In the genomic region with DNA sequence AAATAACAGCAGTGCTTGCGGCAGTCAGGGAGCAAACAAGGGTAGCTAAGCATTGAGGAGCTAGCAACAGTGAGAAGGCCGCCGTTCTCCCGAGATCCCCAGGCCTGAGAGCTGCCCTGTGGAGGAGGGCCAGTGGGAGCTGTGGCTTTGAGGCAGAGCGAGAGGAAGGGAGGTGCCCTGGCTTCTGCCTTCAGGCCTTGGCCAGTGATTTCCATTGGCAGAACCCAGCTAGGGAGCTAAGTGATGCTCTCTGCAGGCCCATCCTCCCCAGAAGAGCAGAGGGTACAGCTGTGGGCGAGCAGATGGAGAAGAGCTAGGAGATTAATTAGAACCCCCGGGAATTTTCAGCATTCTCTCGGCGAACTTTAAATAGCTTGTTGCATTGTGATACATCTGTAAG, we compare ENCODE assay signal across 8 mouse cellular contexts. TPM values are rescaled to one million over a fixed set of nuclear protein-coding genes. Genes with fewer than 3 reads are reported as not detected.
DNase-seq lines count a peak whose midpoint lies in the region; ATAC-seq and TF ChIP-seq lines count a peak whose summit lies in the region.

No protein-coding gene starts in this region.

- H3K4me3 ChIP-seq in kidney, embryonic 14.5 days (ENCODE audit: low read length): no peak overlapping the region
- H3K4me3 ChIP-seq in midbrain, embryonic 16.5 days (ENCODE audit: low read depth, low read length): no peak overlapping the region
- no peak overlapping the region for H3K4me3 ChIP-seq in liver, postnatal 0 days (ENCODE audit: low read depth, low read length)

- no peak overlapping the region for H3K27ac ChIP-seq in kidney, embryonic 14.5 days (ENCODE audit: low read depth, low read length)
- no peak overlapping the region for H3K27ac ChIP-seq in midbrain, embryonic 16.5 days (ENCODE audit: low read length)
- no peak overlapping the region for H3K27ac ChIP-seq in liver, postnatal 0 days (ENCODE audit: low read depth)

- TF ChIP-seq EP300 in liver, postnatal 0 days (IDR thresholded peaks at IDR 0.05; ENCODE audit: low read depth): no peak

- H3K9ac ChIP-seq in kidney, embryonic 14.5 days (ENCODE audit: low read depth, low read length): no peak overlapping the region
- H3K9ac ChIP-seq in midbrain, embryonic 16.5 days (ENCODE audit: low read depth, low read length): no peak overlapping the region
- H3K9ac ChIP-seq in liver, postnatal 0 days (replicated peaks): no peak overlapping the region

- no peak for DNase-seq in kidney, adult 8-10 months
- peak; percentile 51 for DNase-seq in cerebellum, adult 9-10 months
- DNase-seq in gastrocnemius, postnatal 25 days: peak; percentile 74
- peak; percentile 58 for DNase-seq in kidney, postnatal 10 days
- DNase-seq in liver, postnatal 0 days: no peak
- DNase-seq in adrenal gland, adult 2 months: no peak

- TF ChIP-seq CTCF in liver, postnatal 0 days (IDR thresholded peaks at IDR 0.05; ENCODE audit: low read depth): no peak

- H3K9me3 ChIP-seq in kidney, embryonic 14.5 days (ENCODE audit: control insufficient read depth, low read length): no peaks in the 10 kb centered on the region
- H3K9me3 ChIP-seq in midbrain, embryonic 16.5 days (replicated peaks; ENCODE audit: control insufficient read depth, low read length, poor library complexity, severe bottlenecking): no peaks in the 10 kb centered on the region
- no peaks in the 10 kb centered on the region for H3K9me3 ChIP-seq in liver, postnatal 0 days (ENCODE audit: low read length)

- peaks cover 22% of the 10 kb centered on the region for H3K4me1 ChIP-seq in kidney, embryonic 14.5 days (ENCODE audit: control insufficient read depth, insufficient read depth, low read length)
- peaks cover 2% of the 10 kb centered on the region; the same call in 1 of the 2 replicates for H3K4me1 ChIP-seq in midbrain, embryonic 16.5 days (ENCODE audit: control insufficient read depth, insufficient read depth, low read length)
- H3K4me1 ChIP-seq in liver, postnatal 0 days (ENCODE audit: insufficient read depth): no peaks in the 10 kb centered on the region

- no peaks in the 10 kb centered on the region for H3K36me3 ChIP-seq in kidney, embryonic 14.5 days (ENCODE audit: control insufficient read depth, insufficient read depth, low read length)
- no peaks in the 10 kb centered on the region for H3K36me3 ChIP-seq in midbrain, embryonic 16.5 days (ENCODE audit: control insufficient read depth, insufficient read depth, low read length)
- H3K36me3 ChIP-seq in liver, postnatal 0 days (replicated peaks; ENCODE audit: insufficient read depth, low read length): no peaks in the 10 kb centered on the region

- WGBS in kidney, embryonic 14.5 days: 36% methylated on average over 9 of the region's 9 CpGs
- WGBS in midbrain, embryonic 16.5 days: 14% methylated on average over 9 of the region's 9 CpGs
- WGBS in liver, postnatal 0 days (ENCODE audit: insufficient replicate concordance): 67% methylated on average over 9 of the region's 9 CpGs

- ATAC-seq in kidney, embryonic 14.5 days (ENCODE audit: low FRiP score, low TSS enrichment): peak; percentile 74; the same call in 1 of the 2 replicates
- peak; percentile 83 for ATAC-seq in midbrain, embryonic 16.5 days
- ATAC-seq in liver, postnatal 0 days: no peak

- H3K27me3 ChIP-seq in kidney, embryonic 14.5 days (ENCODE audit: control insufficient read depth, insufficient read depth, low read length): no peaks in the 10 kb centered on the region
- H3K27me3 ChIP-seq in midbrain, embryonic 16.5 days (ENCODE audit: control insufficient read depth, insufficient read depth, low read depth, low read length): no peaks in the 10 kb centered on the region
- no peaks in the 10 kb centered on the region for H3K27me3 ChIP-seq in liver, postnatal 0 days (ENCODE audit: insufficient read depth, low read length)

- H3K4me2 ChIP-seq in kidney, embryonic 14.5 days (replicated peaks; ENCODE audit: low read depth, low read length): no peak overlapping the region
- H3K4me2 ChIP-seq in midbrain, embryonic 16.5 days (ENCODE audit: low read length): no peak overlapping the region
- H3K4me2 ChIP-seq in liver, postnatal 0 days (ENCODE audit: low read depth, low read length): no peak overlapping the region

RNA-seq across cellular contexts. Expression of a gene that starts 8.8 kb away (rescaled TPM):
- polyA plus RNA-seq in kidney, embryonic 14.5 days (2014; fragmentation: Nextera tagmentation; extraction: Ambion mirVana): 22.1 and 60.8 TPM in 2 replicates
- total RNA-seq in gastrocnemius, postnatal 25 days (2021): 1 to 10 TPM; 7.5 to 8.1 TPM
- polyA plus RNA-seq in midbrain, embryonic 16.5 days (2015; fragmentation: Nextera tagmentation; extraction: Ambion mirVana): 20.3 and 22.7 TPM in 2 replicates
- polyA plus RNA-seq in liver, postnatal 0 days (2015; fragmentation: Nextera tagmentation; extraction: Ambion mirVana): 3.2 and 4.4 TPM in 2 replicates
- total RNA-seq in adrenal gland, adult 2 months (2021): 10 to 100 TPM; 28.6 to 32.9 TPM
- 8.6 and 8.9 TPM in 2 replicates for polyA plus RNA-seq in adrenal gland, adult 2 months (2012; rRNA removed)

Comparison
In these comparisons a context has a peak if more than half of its experiments do, and no peak if none do; other contexts are left out.
1. DNase-seq: peak in cerebellum, adult 9-10 months (single experiment), gastrocnemius, postnatal 25 days (single experiment) and kidney, postnatal 10 days (single experiment); none in kidney, adult 8-10 months (0 of 2), liver, postnatal 0 days (single experiment) and adrenal gland, adult 2 months (single experiment).